18 mouse cellular contexts compared by ENCODE assay signal in genomic region chr15:3563929-3564516, GRCm38 (mm10). TPM values are rescaled to one million over a fixed set of nuclear protein-coding genes. Genes with fewer than 3 reads are reported as not detected.
DNase-seq lines count a peak whose midpoint lies in the region; ATAC-seq and TF ChIP-seq lines count a peak whose summit lies in the region.
"Had no signal": no experiment of that assay in that cellular context is flagged by ENCODE, and none has a peak within 500 bp of the region (broad histone marks: within the 10 kb centered on the region; RNA-seq: fewer than 3 reads in every experiment).

No protein-coding gene starts in this region.

- no peak overlapping the region for H3K4me2 ChIP-seq in forebrain, embryonic 15.5 days (replicated peaks)
- H3K4me2 ChIP-seq in forebrain, embryonic 12.5 days: no peak overlapping the region
- no peak overlapping the region for H3K4me2 ChIP-seq in kidney, embryonic 14.5 days (replicated peaks; ENCODE audit: low read depth, low read length)
- H3K4me2 ChIP-seq in lung, postnatal 0 days (replicated peaks; ENCODE audit: low read depth, low read length): no peak overlapping the region
- no peak overlapping the region for H3K4me2 ChIP-seq in limb, embryonic 15.5 days
- H3K4me2 ChIP-seq: liver, embryonic 12.5 days; midbrain, embryonic 13.5 days had no signal

- WGBS in forebrain, embryonic 15.5 days: 30% methylated on average over 7 of the region's 7 CpGs
- 73% methylated on average over 7 of the region's 7 CpGs for WGBS in forebrain, embryonic 12.5 days
- 29% methylated on average over 7 of the region's 7 CpGs for WGBS in kidney, embryonic 14.5 days
- 56% methylated on average over 7 of the region's 7 CpGs for WGBS in lung, postnatal 0 days
- WGBS in limb, embryonic 15.5 days: 45% methylated on average over 7 of the region's 7 CpGs

- peak; percentile 88 for ATAC-seq in forebrain, embryonic 15.5 days (replicated peaks)
- ATAC-seq in forebrain, embryonic 12.5 days (ENCODE audit: low FRiP score): no peak
- peak; percentile 79; the same call in 1 of the 2 replicates for ATAC-seq in kidney, embryonic 14.5 days (ENCODE audit: low FRiP score, low TSS enrichment)
- ATAC-seq in lung, postnatal 0 days: peak; percentile 65
- no peak for ATAC-seq in limb, embryonic 15.5 days (ENCODE audit: insufficient number of reproducible peaks, low FRiP score, low TSS enrichment, low read depth)
- ATAC-seq: activated CD4-positive, CD25-positive, alpha-beta regulatory T cell, adult 4 months; liver, embryonic 12.5 days; midbrain, embryonic 13.5 days had no signal

- no peaks in the 10 kb centered on the region for H3K9me3 ChIP-seq in forebrain, embryonic 15.5 days
- no peaks in the 10 kb centered on the region for H3K9me3 ChIP-seq in forebrain, embryonic 12.5 days
- no peaks in the 10 kb centered on the region for H3K9me3 ChIP-seq in kidney, embryonic 14.5 days (ENCODE audit: control insufficient read depth, low read length)
- H3K9me3 ChIP-seq in lung, postnatal 0 days (ENCODE audit: low read length): no peaks in the 10 kb centered on the region
- no peaks in the 10 kb centered on the region for H3K9me3 ChIP-seq in limb, embryonic 15.5 days
- H3K9me3 ChIP-seq: heart, embryonic 10.5 days; liver, embryonic 12.5 days; midbrain, embryonic 13.5 days had no signal

- H3K27ac ChIP-seq in forebrain, embryonic 15.5 days (replicated peaks): no peak overlapping the region
- no peak overlapping the region for H3K27ac ChIP-seq in forebrain, embryonic 12.5 days
- H3K27ac ChIP-seq in kidney, embryonic 14.5 days (ENCODE audit: low read depth, low read length): peak overlapping the region; percentile 37; the same call in 1 of the 2 replicates
- H3K27ac ChIP-seq in lung, postnatal 0 days (ENCODE audit: low read length): no peak overlapping the region
- H3K27ac ChIP-seq in limb, embryonic 15.5 days: peak overlapping the region; percentile 27; the same call in 1 of the 2 replicates
- H3K27ac ChIP-seq: heart, embryonic 10.5 days; liver, embryonic 12.5 days; macrophage; midbrain, embryonic 13.5 days had no signal

- H3K36me3 ChIP-seq in forebrain, embryonic 15.5 days: no peaks in the 10 kb centered on the region
- H3K36me3 ChIP-seq in forebrain, embryonic 12.5 days (replicated peaks): no peaks in the 10 kb centered on the region
- H3K36me3 ChIP-seq in kidney, embryonic 14.5 days (ENCODE audit: control insufficient read depth, insufficient read depth, low read length): no peaks in the 10 kb centered on the region; the same call in 1 of the 2 replicates
- H3K36me3 ChIP-seq in lung, postnatal 0 days (ENCODE audit: insufficient read depth, low read length): no peaks in the 10 kb centered on the region
- peaks cover 7% of the 10 kb centered on the region; the same call in 1 of the 2 replicates for H3K36me3 ChIP-seq in limb, embryonic 15.5 days
- H3K36me3 ChIP-seq: liver, embryonic 12.5 days; midbrain, embryonic 13.5 days had no signal

- no peak overlapping the region for H3K9ac ChIP-seq in forebrain, embryonic 15.5 days (replicated peaks)
- H3K9ac ChIP-seq in forebrain, embryonic 12.5 days: no peak overlapping the region
- no peak overlapping the region for H3K9ac ChIP-seq in kidney, embryonic 14.5 days (ENCODE audit: low read depth, low read length)
- H3K9ac ChIP-seq in lung, postnatal 0 days (replicated peaks; ENCODE audit: low read depth): no peak overlapping the region
- no peak overlapping the region for H3K9ac ChIP-seq in limb, embryonic 15.5 days
- H3K9ac ChIP-seq: liver, embryonic 12.5 days; midbrain, embryonic 13.5 days had no signal

- H3K4me3 ChIP-seq in forebrain, embryonic 15.5 days: no peak overlapping the region
- H3K4me3 ChIP-seq in forebrain, embryonic 12.5 days (replicated peaks): no peak overlapping the region
- H3K4me3 ChIP-seq in kidney, embryonic 14.5 days (ENCODE audit: low read length): no peak overlapping the region
- H3K4me3 ChIP-seq in lung, postnatal 0 days (ENCODE audit: low read depth, low read length): no peak overlapping the region
- no peak overlapping the region for H3K4me3 ChIP-seq in limb, embryonic 15.5 days
- H3K4me3 ChIP-seq: heart, embryonic 10.5 days; liver, embryonic 12.5 days; midbrain, embryonic 13.5 days had no signal

- peaks cover 12% of the 10 kb centered on the region; the same call in 1 of the 2 replicates for H3K4me1 ChIP-seq in forebrain, embryonic 15.5 days
- no peaks in the 10 kb centered on the region for H3K4me1 ChIP-seq in forebrain, embryonic 12.5 days
- 0 out of 2 replicates have a peak, but pooled peaks cover 6% of the 10 kb centered on the region for H3K4me1 ChIP-seq in kidney, embryonic 14.5 days (ENCODE audit: control insufficient read depth, insufficient read depth, low read length)
- H3K4me1 ChIP-seq in lung, postnatal 0 days (ENCODE audit: insufficient read depth, low read depth, low read length): no peaks in the 10 kb centered on the region
- no peaks in the 10 kb centered on the region for H3K4me1 ChIP-seq in limb, embryonic 15.5 days
- H3K4me1 ChIP-seq: liver, embryonic 12.5 days; midbrain, embryonic 13.5 days had no signal

- H3K27me3 ChIP-seq in forebrain, embryonic 15.5 days: no peaks in the 10 kb centered on the region
- no peaks in the 10 kb centered on the region for H3K27me3 ChIP-seq in forebrain, embryonic 12.5 days
- no peaks in the 10 kb centered on the region for H3K27me3 ChIP-seq in kidney, embryonic 14.5 days (ENCODE audit: control insufficient read depth, insufficient read depth, low read length)
- no peaks in the 10 kb centered on the region for H3K27me3 ChIP-seq in lung, postnatal 0 days (replicated peaks; ENCODE audit: insufficient read depth, low read length)
- H3K27me3 ChIP-seq in limb, embryonic 15.5 days: no peaks in the 10 kb centered on the region
- H3K27me3 ChIP-seq: liver, embryonic 12.5 days; midbrain, embryonic 13.5 days had no signal

- TF ChIP-seq CTCF in lung, postnatal 0 days (IDR thresholded peaks at IDR 0.05): peak; percentile 19; the same call in 1 of the 2 replicates

- TF ChIP-seq EP300 in lung, postnatal 0 days (IDR thresholded peaks at IDR 0.05): peak; percentile 47

- no peak for DNase-seq in kidney, postnatal 25 days
- DNase-seq in lung, postnatal 0 days (ENCODE audit: low spot score): peak; percentile 57
- no peak for DNase-seq in lung, postnatal 36 days
- DNase-seq in adrenal gland, postnatal 4 days (ENCODE audit: low spot score in 2 of 2): no peak
- DNase-seq: cerebellum, adult 11 months; cerebellum, postnatal 25 days; gastrocnemius, postnatal 10 days; kidney, postnatal 36 days; thymus, postnatal 4 days had no signal

RNA-seq across cellular contexts. Expression of gene Ghr, which starts 19.3 kb away (rescaled TPM):
- polyA plus RNA-seq in forebrain, embryonic 15.5 days (2015; fragmentation: Nextera tagmentation; extraction: Ambion mirVana): 4.9 and 6.3 TPM in 2 replicates
- 9.1 and 10.6 TPM in 2 replicates for polyA plus RNA-seq in forebrain, embryonic 12.5 days (2016; fragmentation: Nextera tagmentation; extraction: Ambion mirVana)
- polyA plus RNA-seq in kidney, embryonic 14.5 days (2014; fragmentation: Nextera tagmentation; extraction: Ambion mirVana): 49.0 and 81.9 TPM in 2 replicates
- polyA plus RNA-seq in lung, postnatal 0 days (2015; fragmentation: Nextera tagmentation; extraction: Ambion mirVana): 96.4 and 104 TPM in 2 replicates
- 73.8 and 83.3 TPM in 2 replicates for polyA plus RNA-seq in limb, embryonic 15.5 days (2015; fragmentation: Nextera tagmentation; extraction: Ambion mirVana)
- 10 to 100 TPM; 60.6 to 64.7 TPM for total RNA-seq in adrenal gland, postnatal 4 days (2021)
- polyA plus RNA-seq: macrophage had no signal

Comparison
In these comparisons a context has a peak if more than half of its experiments do, and no peak if none do; other contexts are left out.
1. ATAC-seq: peak in forebrain, embryonic 15.5 days (single experiment), kidney, embryonic 14.5 days (single experiment) and lung, postnatal 0 days (single experiment); none in forebrain, embryonic 12.5 days (single experiment) and limb, embryonic 15.5 days (single experiment).
2. H3K27ac ChIP-seq: peak in kidney, embryonic 14.5 days (single experiment) and limb, embryonic 15.5 days (single experiment); none in forebrain, embryonic 15.5 days (single experiment), forebrain, embryonic 12.5 days (single experiment) and lung, postnatal 0 days (single experiment).